Mouse (Mus musculus): Measurements from ENCODE around the gene Fig4.

Fig4 gene

DNA sequence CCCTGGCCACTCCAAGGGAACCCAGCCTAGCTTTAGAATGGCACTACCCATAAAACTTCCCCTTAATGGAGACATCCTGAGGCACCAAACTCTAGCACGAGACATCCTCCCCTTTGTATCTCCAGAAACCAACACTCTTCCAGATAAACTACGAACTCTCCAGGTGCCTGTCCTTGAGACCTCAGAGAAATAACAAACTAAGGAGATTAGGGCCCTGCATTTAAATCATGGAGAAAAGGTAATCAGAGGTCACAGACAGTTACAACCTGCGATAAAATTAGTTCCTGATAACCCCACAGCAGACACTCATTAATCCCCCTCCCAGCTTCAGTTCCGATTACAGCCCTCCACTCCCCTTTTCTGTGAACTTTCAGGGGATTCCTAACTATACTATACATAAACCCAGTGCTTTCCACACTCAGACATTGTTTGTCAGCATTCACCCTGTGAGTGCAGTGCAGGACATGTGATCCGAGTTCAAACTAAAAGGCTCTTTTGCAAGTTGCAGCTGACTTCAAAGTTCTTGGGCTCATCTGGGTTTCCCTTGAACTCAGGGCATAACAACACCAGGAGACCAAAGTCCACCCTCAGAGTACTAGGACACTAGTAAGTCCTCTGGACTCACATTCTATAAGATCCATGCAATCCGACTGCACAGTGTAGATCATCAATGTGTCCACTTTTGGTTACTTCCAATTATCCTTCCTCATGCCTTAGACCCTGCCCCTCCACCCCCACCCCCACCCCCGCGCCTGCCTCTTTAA, 42.6 kb downstream of the Fig4 start:
- no peak for DNase-seq

DNA sequence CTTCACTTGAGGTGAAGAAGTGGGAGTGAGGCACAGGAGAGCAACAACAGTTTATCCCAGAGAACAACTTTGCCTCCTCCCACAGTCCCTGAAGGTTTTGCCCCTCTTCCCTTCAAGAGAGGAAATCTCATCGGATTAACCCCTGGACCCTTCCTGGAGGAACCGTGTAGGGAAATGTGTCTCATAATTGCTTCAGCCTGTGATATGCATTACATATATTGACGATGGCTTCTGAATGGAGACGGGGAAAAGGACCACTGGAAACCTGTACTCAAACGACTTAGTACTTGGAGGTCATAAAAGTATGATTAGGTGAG, 52.4 kb downstream of the Fig4 start:
- DNase-seq = no peak

DNA sequence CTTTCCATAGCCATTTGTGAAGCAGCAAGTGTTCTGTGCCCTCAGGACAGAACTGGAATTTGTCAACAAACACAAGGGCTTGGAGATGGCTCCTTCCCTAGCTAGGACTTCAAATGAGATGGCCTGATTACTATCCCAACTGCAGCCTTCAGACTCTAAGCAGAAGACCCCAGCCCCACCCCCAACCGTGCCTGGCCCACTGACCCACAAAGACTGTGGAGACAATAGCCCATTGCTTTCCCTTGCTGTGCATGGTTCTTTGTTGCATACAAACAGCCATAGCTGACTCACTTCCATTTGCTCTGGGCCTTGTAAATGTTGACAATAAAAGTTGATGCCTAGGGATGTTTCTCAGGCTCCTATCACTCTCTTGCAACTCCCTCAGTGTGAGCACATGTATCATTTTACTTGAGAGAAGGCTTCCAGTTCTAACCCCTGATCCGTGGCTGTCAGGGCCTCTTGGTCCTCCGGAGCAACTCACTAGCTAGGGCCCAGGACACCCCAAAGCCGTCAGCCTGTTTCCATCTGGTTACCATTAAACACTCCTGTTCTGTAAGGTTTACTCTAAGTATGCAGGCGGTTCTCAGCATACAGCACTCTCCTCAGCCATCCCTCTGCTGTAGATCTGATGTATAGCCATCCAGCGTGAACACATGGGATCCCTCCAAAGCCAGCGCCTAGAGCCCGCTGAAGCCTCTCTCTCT, 52.9 kb downstream of the Fig4 start:
- no peak for DNase-seq

DNA sequence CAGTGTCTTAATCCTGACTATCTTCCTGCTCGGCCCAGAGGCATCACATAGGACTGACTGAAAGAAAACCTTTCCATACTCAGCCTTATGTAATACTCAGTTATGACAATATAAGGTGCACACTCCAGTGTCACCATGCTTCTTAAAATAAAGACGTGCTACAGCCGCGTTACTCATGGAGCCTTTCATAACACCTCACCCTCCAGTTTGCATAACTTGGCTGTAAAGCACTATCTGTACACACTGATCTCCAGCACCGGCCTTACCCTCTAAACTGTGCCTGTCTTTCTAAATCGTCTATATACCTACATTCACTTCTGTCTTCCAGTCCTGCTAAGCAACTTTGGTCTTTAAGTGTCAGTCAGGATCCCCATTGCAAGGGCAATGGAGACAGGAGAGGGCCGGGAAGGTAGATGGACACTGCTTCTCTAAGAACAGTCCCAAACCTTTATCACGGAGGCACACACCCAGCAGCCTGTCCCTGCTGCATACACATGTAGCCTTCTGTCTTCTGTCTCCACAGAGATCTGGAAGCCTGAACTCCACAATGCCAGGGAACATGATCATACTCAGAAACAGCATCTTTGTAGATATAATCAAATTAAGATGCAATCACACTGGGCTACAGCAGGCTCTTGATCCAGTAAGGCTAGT, 53.9 kb downstream of the Fig4 start:
- DNase-seq = no peak

DNA sequence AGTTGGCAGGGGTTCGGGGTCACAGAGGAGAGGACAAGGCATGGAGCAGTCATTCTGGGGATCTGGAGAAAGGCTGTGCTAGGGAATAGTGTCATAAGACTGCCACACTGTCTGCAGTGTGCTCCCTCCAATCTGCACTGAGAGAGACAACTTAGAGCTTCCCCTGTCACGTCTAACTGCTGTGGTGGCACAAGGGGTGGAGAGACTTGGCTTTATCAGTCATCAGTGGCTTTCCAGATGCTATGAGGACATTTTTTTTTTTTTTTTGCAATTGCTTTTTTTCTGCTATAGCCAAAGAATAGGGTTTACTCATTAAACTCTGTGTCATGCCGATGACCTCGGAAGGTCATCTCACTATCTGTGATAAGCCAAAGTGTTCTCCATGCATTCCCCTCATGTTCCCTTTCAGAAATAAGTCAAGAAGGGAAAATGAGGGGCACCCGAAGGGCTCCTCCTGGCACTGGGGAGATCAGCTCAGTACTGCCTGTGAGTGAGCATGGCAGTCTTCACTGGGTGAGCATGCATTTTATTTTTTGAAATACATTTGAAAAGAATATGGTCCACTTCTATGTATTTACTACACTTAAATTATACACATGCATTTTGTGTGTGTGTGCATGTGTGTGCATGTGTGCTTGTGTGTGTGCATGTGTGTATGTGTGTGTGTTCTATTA, 55.1 kb downstream of the Fig4 start:
- no peak for DNase-seq

DNA sequence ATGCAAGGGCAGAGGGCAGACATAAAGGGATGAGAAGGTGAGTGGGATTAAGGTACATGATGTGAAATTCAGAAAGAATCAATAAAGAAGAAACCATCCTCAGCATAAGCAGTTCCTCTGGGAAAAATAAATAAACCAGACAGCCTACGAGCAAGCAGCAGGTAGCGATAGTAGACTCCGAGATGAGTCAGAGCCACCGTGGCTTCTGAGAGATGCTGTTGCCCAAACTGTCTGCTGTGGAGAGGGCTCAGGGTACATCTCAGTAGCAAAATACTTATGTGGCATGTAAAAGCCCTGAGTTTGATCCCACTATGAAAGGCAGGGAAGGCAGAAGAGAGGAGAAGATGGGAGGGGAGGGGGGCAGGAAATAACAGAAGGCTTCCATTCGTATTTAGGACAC, 56.9 kb downstream of the Fig4 start:
- no peak for DNase-seq

DNA sequence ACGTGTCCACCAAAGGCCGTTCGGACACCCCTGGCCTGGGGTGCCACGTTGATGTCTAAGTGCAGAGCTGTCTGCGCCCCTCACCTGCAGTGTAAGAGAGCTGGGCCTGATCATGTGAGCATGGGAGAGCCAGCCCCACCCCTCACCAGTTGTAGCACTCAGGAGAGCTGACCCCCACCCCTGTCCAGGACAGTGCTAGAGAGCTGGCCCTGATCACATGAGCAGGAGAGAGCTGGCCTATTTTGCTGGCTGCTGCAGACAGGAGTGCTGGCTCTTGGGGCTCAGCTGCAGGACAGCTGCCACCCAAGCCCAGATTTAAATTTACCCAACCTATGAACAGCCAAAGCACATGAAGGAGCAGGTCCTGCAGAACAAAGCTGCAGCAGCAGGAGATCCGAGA, 57.6 kb downstream of the Fig4 start:
- no peak for DNase-seq

DNA sequence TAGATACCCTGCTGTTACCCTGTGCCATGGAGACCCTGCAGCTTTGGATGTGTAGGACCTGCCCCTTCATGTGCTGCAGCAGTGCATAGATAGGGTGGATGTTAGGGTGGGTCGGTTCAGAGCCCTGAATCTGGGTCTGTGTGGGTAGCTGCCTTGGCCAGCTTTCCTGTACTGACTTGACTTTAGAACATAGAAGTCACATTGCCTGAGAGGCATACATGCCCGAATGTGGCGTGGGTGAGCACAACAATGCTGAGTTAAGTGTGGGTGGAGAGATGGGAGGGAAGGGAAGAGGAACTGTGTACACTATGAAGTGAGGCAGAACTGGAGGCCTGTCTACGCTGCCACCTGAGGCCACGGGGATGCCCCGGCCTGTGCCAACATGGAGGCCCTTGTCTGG, 58.0 kb downstream of the Fig4 start:
- DNase-seq = no peak

DNA sequence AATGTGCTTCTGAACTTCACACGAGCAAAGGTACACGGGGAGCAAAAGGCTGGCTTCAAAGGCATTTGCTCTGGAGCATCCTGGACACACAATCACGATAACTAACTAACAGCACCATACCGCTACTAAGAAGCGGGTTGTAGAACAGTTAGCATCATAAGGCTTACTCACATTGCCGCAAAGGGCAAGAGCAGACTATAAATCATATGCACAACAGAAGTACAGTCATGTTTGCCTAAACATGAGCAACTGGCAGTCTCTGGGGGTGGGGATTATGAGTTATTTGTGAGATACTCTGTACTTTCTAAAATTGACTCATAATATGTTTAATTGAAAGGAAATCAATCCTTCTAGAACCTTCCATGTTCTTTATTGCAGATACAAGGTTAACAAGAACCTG, 59.1 kb downstream of the Fig4 start:
- no peak for DNase-seq

DNA sequence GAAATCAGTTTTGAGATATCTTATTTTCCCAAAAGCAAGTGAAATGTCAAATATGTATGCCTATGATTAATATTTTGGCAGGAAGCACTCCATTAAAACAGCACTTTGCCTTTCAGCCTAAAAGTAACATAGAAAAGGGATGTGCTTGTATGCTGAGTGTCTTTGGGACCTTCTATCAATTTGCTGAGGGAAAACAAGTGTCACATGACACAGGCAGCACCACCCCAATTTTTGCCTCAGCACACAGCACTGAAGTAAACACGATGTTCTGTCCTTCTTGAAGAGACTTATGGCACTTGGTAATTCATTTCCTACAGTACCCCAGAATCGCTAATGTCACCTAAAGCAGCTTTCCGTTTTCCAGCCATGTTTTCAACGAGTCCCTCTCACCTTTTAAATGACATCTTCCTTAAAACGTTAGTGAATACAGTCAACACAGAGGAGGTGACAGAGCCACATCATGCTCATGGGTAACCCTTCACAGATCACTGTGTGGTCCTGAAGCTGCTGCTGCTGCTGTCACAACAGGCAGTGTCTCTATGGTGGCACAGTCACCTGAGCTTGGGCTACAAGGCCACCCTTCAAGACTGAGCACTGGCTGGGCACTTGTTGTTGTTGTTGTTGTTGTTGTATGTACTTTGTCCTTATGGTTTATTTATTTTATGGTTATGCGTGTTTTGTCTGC, 61.4 kb downstream of the Fig4 start:
- no peak for DNase-seq

DNA sequence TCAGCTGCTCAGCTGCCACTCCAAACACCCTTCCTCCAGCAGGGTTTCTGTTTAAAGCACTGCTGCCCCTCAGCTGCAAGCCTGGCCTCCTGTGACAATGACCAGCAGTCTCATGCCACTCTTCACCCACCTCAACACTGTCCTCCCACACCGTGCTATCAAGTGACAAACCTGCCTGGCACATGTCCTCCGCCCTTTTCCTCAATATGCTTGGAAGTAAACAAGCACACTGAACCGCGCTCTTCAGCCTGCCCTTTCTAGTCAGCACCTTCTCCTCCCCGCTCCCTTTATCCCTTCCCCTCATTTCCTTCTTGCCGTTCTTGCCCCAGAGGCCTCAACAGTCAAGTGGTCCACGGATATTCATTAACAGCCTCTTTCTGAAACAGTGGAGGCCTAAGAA, 62.0 kb downstream of the Fig4 start:
- no peak for DNase-seq

DNA sequence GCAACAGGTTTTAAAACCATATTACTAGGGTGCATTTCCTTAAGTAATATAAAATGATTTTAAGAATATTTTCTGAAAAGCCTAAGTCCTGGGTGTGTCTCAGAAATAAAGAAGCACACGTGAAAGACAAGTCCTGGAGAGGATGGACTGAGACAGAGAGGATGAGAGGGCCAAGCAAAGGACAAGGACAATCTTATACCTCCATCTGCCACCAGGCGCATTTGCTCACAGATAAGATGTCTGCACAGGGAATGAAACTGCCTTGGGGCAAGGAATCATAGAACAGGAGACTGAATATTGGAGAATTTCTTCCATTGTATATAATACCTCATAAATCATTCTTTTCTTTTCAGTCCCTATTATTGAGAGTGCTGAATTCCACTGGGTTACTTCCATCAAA, 67.0 kb downstream of the Fig4 start:
- DNase-seq = no peak

DNA sequence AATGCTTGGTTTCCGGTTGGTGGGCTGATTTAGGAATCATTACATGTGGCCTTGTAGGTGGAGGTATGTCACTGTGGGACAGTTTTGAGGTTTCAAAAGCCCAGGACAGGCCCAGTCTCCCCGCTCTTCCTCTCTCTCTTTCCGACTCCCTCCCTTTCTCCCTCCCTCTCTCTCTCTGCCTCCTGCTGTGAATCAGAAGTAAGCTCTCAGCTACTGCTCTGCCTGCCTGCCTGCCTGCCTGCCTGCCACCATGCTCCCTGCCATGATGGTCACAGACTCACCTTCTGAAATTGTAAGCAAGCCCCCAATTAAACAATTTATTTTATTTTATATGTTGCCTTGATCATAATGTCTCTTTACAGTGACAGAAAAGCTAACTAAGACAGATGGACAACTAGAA, 67.5 kb downstream of the Fig4 start:
- DNase-seq = no peak

DNA sequence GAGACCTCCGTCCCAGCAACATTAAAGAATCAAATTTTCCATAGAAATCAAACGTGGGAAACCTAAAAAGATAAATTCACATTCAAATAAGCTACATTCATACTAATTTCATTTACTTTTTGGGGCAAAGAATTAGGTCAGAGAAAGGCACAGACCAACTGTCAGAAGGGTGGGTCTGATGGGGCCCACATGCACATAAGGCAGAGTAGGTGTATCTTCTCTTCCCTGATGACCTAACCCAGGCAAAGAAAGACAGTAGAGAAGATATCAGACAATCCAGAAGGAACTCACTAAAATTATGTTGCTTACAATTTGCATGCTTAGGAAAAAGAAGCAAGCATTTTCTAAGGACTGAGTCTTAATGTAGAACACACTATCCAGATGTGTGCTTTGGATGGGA, 67.9 kb downstream of the Fig4 start:
- no peak for DNase-seq

DNA sequence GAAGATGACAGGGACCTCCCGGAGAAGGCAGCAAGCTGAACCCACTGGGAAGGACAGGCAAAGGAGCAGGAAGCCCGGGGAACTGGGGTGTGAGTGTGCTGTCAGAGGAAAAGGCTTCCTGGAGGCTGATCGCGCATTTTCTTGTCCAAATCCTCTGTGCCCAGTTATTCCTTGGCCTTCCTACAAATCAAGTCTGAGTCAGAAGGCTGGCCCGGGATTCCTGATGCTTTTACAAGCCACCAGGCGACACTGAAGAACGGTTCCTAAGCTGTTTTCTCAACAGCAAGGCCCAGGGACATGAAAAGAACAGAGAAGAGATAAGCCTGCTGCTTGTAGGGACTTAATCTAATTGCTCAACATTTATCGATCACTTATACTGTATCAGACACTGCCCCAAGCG, 68.5 kb downstream of the Fig4 start:
- no peak for DNase-seq

DNA sequence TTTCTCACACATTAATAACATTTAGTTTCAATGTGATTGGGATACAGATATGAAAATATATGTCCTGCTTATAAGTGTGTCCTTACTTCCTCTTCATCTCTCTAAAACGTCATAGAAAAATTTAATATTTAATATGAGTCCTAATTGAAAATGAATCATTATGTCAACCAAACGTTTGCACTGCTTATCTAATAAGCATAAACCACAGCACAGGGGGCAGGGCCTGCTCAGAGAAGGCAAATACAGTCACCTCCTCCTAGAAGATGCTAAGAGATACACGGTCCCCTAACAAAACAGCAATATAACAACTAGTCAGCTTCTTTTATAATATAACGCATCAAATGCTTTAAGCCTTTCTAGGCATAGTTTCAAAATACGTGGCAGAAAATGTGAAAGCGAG, 69.9 kb downstream of the Fig4 start:
- DNase-seq = no peak

DNA sequence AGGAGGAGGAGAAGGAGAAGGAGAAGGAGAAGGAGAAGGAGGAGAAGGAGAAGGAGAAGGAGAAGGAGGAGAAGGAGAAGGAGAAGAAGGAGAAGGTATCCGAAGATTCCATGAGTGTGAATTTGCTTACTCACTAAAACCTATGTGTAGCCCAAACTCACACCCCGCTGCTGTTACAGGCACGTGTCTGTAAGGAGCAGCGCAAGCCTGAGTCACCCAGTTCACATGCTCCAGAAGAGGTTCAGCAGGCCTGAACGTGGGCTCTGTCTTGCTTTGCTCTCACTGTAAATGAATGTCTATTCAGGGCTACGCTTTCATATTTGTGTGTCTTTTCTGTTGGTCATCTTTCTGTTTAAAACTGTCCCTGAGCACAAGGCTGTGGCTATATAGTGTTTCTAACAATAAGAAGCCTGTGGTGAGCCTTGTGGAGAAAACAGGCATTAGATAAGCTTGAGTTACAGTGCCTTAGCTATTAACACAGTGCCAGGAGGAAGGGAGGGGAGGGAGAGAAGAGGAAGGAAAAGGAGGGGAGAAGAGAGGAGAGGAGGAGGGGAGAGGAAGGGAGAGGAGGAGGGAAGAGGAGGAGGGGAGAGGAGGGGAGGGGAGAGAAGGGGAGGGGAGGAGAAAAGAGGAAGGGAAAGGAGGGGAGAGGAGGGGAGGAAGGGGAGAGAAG, 71.8 kb downstream of the Fig4 start:
- DNase-seq = no peak

DNA sequence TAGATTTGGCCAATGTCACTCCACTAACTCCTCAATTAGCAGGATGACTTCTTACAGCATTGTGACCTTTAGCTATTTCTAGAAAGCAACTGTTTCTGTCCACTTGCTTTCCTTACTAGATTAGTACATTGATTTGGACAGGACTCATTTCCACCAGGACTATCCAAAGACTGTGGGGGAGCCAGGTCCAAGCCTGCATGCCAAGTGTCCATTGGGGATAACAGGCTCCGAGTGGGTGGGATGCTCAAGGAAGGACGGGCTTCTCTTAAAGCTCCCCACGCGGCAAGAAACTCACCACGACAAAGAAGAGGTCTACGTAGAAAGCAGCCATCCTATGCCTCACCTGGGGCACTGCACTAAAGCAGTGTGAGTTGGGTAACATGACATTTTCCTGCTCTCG, 75.4 kb downstream of the Fig4 start:
- DNase-seq = no peak

DNA sequence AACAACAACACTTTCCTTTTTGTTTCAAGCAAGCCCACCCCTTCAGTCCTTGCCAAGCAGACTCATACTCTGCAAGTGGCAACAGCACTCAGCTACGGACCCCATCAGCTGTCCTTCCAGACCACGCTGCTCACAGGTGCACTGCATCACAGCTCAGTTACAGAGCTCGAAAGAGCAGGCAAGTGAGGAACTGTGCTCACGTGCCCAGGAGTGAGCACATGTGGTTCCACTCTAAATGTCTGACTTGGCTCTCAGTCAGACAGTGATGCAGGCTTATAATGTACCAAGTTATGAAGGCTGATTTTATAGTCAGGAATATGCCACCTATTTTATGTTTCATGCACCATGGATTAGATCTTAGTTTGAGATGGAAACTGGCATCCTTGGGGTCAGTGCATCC, 79.6 kb downstream of the Fig4 start:
- no peak for DNase-seq

DNA sequence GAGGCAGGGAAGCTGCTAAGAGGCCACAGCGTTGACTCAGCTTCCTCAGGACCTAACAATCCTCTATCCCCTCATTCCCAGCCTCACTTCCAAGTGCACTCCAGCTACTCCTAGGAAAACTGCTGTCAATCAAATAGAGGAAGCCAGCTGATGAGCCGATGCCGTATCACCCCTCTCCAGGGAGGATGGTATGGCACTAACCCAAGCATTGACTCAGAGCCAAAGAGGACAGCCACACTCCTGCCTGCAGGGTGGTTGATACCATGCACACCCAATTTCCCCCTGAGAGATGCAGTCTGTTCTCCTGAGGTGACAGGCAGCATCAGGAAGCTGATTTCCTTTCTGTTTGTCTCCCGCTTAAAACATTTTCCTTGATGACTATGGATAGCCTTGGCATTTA, 81.9 kb downstream of the Fig4 start:
- peak in 1 of 2 experiments; percentile 10 for DNase-seq

DNA sequence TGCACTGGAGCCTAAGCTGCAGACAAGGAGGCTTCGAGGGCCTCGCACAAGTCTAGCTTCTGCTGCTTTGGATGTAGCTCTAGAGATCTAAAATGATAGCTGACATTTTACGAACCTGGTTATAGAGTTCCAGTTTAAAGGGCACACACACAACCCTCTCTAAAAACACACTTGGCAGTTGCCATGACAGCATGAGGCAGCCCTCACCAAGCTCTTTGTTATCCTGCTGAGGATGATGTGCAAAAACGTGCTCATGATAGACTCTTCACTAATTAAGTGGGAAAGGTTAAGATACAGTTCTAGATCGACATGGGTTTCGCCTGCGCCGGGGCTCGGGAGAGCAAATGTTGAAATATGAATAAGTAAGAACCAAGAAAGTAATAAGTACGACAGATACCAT, 84.2 kb downstream of the Fig4 start:
- no peak for DNase-seq

DNA sequence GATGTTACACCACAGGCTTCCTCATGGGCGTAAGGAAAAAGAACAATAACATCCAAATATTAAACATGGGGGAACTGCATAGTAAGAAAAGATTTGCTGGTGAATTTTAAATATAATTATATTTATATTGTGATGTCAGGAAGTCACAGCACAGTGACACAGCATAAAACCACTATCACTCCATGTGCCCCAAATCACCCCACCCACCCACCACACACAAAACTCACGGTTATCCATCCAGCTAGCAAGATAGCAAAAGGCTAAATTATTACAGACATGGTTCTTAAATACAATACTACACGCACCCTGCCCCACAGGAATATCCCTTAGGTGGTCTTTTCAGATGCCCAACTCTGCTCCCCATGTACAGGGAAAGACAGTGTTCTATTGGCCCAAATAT, 89.0 kb downstream of the Fig4 start:
- DNase-seq = no peak

DNA sequence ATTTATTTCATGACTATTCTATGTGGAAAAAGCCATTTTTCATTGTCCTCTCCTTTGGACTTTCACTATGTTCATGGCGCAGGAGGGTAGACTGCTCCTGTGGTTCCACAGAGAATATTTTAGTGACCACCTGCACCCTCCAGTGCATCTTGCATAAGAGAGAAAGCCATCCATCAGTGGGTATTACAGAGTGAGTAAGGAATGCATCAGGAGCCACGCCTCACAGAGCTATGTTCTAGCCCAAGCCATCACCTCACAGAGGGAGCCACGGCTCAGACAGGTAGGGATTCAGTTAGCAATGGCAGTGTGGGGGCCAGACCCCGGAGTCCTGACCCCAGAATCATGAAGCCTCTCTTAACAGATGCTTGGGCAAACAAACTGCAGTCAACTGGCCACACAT, 93.5 kb downstream of the Fig4 start:
- DNase-seq = no peak
